Mouse (Mus musculus): ENCODE data around the gene Cdh12. TPM values are rescaled to one million over a fixed set of nuclear protein-coding genes. Genes with fewer than 3 reads are reported as not detected.
"Not testable (repeated sequence)": the region's sequence is repeated elsewhere in the genome, so short reads cannot be mapped to it uniquely, and the experiment has no call there.

The Cdh12 gene
- polyA plus RNA-seq, 1 experiment: not detected

GRCm38 (mm10) chr15:21092824-21093223 lies 643.8 kb downstream of the Cdh12 start:
- H3K79me2 ChIP-seq (ENCODE audit: control insufficient read depth, insufficient read depth): no peaks in the 10 kb centered on the region
- H3K79me3 ChIP-seq (ENCODE audit: low read depth): no peaks in the 10 kb centered on the region
- TF ChIP-seq FOSL1 (IDR thresholded peaks at IDR 0.05; ENCODE audit: insufficient read depth, low read length, poor library complexity, severe bottlenecking) (no peak), MAX (IDR thresholded peaks at IDR 0.05) (no peak)
- H3K27me3 ChIP-seq (ENCODE audit: control insufficient read depth, insufficient read depth, insufficient read length): no peaks in the 10 kb centered on the region
- H3ac ChIP-seq (ENCODE audit: control insufficient read depth, insufficient read length, low read depth): no peak overlapping the region
- no peak overlapping the region for H3K4me3 ChIP-seq (ENCODE audit: insufficient read depth, poor library complexity, severe bottlenecking)
- H3K36me3 ChIP-seq (ENCODE audit: control insufficient read depth, insufficient read depth): no peaks in the 10 kb centered on the region

DNA sequence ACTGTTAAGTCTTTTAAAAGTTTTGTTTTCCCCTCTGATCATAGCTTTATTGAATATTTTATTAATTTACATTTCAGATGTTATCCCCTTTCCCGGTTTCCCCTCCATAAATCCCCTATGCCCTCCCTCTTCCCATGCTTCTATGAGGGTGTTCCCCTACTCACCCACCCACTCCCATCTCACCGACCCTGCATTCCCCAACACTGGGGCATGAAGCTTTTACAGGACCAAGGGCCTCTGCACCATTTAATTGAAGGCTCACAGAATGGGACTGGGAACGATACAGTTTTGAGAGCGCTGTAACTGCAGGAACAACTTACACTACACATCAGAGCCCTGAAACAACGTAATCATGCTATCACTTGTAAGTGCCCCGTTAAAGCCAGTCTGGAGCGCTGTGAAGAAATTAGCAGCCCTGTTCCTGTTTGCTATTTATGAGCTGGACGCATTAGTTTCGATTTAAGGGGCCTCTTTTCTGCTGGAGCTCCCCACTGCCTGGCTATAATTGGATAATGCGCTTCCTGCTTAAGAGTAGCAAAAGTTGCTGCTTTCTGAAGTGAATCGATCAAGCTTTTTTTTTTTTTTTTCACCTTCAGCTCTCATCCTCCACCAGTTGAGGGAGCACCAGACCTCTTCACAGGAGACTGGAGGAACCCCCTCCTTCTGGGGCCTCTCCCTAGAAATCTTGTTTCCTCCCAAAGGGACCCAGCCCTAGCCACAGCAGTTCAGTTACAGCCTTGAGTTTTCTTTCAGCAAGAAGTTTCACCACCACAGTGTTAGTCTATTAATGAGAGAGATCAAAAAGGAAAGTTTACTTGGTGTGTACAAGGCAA lies 660.2 kb downstream of the Cdh12 start:
- H3K36me3 ChIP-seq (ENCODE audit: control insufficient read depth, insufficient read depth): no peaks in the 10 kb centered on the region
- no peaks in the 10 kb centered on the region for H3K79me2 ChIP-seq (ENCODE audit: control insufficient read depth, insufficient read depth)
- no peaks in the 10 kb centered on the region for H3K79me3 ChIP-seq (ENCODE audit: low read depth)
- peak overlapping the region; percentile 18 for H3ac ChIP-seq (ENCODE audit: control insufficient read depth, insufficient read length, low read depth)
- no peak overlapping the region for H3K4me3 ChIP-seq (ENCODE audit: insufficient read depth, poor library complexity, severe bottlenecking)
- TF ChIP-seq MYOD1 (IDR thresholded peaks at IDR 0.05; ENCODE audit: control insufficient read depth, insufficient read length, low read depth): no peak
- no peak for TF ChIP-seq CTCF (IDR thresholded peaks at IDR 0.05; ENCODE audit: control insufficient read depth, insufficient read depth, insufficient read length)
- TF ChIP-seq MAX (IDR thresholded peaks at IDR 0.05): no peak
- TF ChIP-seq FOSL1 (IDR thresholded peaks at IDR 0.05; ENCODE audit: insufficient read depth, low read length, poor library complexity, severe bottlenecking): no peak
- TF ChIP-seq MYOG (IDR thresholded peaks at IDR 0.05; ENCODE audit: control insufficient read depth, extremely low read depth, insufficient read length): no peak
- H3K27me3 ChIP-seq (ENCODE audit: control insufficient read depth, insufficient read depth, insufficient read length): no peaks in the 10 kb centered on the region

GRCm38 (mm10) chr15:21109889-21110500 lies 660.9 kb downstream of the Cdh12 start:
- H3ac ChIP-seq (ENCODE audit: control insufficient read depth, insufficient read length, low read depth): no peak overlapping the region
- TF ChIP-seq MYOD1 (IDR thresholded peaks at IDR 0.05; ENCODE audit: control insufficient read depth, insufficient read length, low read depth) (no peak), CEBPB (IDR thresholded peaks at IDR 0.05; ENCODE audit: low read depth) (no peak)
- no peak overlapping the region for H3K4me3 ChIP-seq (ENCODE audit: insufficient read depth, poor library complexity, severe bottlenecking)
- H3K36me3 ChIP-seq (ENCODE audit: control insufficient read depth, insufficient read depth): no peaks in the 10 kb centered on the region
- no peaks in the 10 kb centered on the region for H3K79me3 ChIP-seq (ENCODE audit: low read depth)
- no peaks in the 10 kb centered on the region for H3K79me2 ChIP-seq (ENCODE audit: control insufficient read depth, insufficient read depth)
- no peaks in the 10 kb centered on the region for H3K27me3 ChIP-seq (ENCODE audit: control insufficient read depth, insufficient read depth, insufficient read length)

- Histone ChIP-seq H3ac (ENCODE audit: control insufficient read depth, insufficient read length, low read depth) (no peak overlapping the region), H3K27me3 (ENCODE audit: control insufficient read depth, insufficient read depth, insufficient read length) (no peaks in the 10 kb centered on the region), H3K79me3 (ENCODE audit: low read depth) (no peaks in the 10 kb centered on the region), H3K36me3 (ENCODE audit: control insufficient read depth, insufficient read depth) (no peaks in the 10 kb centered on the region), H3K4me3 (ENCODE audit: insufficient read depth, poor library complexity, severe bottlenecking) (no peak overlapping the region), H3K79me2 (ENCODE audit: control insufficient read depth, insufficient read depth) (no peaks in the 10 kb centered on the region)
- TF ChIP-seq MAX (IDR thresholded peaks at IDR 0.05) (no peak), CTCF (IDR thresholded peaks at IDR 0.05; ENCODE audit: control insufficient read depth, insufficient read depth, insufficient read length) (no peak), FOSL1 (IDR thresholded peaks at IDR 0.05; ENCODE audit: insufficient read depth, low read length, poor library complexity, severe bottlenecking) (no peak), MYOD1 (IDR thresholded peaks at IDR 0.05; ENCODE audit: control insufficient read depth, insufficient read length, low read depth) (no peak), MYOG (IDR thresholded peaks at IDR 0.05; ENCODE audit: control insufficient read depth, extremely low read depth, insufficient read length) (no peak), USF1 (IDR thresholded peaks at IDR 0.05; ENCODE audit: low read depth) (no peak), CEBPB (IDR thresholded peaks at IDR 0.05; ENCODE audit: low read depth) (no peak)
Measured at GRCm38 (mm10) chr15:21110874-21111603, 662.0 kb downstream of the Cdh12 start.

DNA sequence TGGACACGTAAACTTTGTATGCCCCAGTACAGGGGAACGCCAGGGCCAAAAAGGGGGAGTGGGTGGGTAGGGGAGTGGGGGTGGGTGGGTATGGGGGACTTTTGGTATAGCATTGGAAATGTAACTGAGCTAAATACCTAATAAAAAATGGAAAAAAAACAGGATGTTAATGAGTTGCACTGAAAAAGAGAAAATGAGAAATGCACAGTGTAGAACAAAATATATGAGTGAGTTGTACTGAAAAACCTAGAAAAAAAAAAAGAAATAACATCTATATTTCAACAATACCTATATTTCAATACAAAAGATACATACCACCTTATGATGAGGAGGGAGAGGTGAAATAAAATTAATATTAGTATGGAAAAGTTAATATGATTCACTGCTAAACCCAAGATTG lies 665.7 kb downstream of the Cdh12 start:
- H3K36me3 ChIP-seq (ENCODE audit: control insufficient read depth, insufficient read depth); H3K79me2 ChIP-seq (ENCODE audit: control insufficient read depth, insufficient read depth); H3K4me3 ChIP-seq (ENCODE audit: insufficient read depth, poor library complexity, severe bottlenecking); H3ac ChIP-seq (ENCODE audit: control insufficient read depth, insufficient read length, low read depth); H3K79me3 ChIP-seq (ENCODE audit: low read depth); H3K27me3 ChIP-seq (ENCODE audit: control insufficient read depth, insufficient read depth, insufficient read length): not testable (repeated sequence)

DNA sequence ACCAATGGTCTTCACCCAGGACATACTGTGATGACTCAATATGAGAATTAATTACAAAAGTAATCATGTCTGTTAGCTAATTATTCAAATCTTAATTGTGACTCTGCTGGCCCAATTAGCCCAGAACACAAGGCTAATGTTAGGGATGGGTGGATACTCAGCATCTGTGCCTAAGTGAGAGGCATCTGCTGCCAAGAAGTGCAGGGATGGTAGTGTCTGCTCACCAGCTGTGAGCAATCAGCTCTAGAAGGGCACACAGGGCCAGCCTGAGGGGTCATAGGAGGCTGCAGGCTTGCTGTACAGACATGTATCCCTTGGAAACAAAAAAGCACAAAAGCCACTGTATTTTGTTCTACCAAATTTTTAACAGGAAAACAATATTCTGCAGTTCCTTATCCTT lies 681.6 kb downstream of the Cdh12 start:
- no peaks in the 10 kb centered on the region for H3K79me3 ChIP-seq (ENCODE audit: low read depth)
- no peaks in the 10 kb centered on the region for H3K79me2 ChIP-seq (ENCODE audit: control insufficient read depth, insufficient read depth)
- H3K4me3 ChIP-seq (ENCODE audit: insufficient read depth, poor library complexity, severe bottlenecking): no peak overlapping the region
- no peaks in the 10 kb centered on the region for H3K27me3 ChIP-seq (ENCODE audit: control insufficient read depth, insufficient read depth, insufficient read length)
- TF ChIP-seq CEBPB (IDR thresholded peaks at IDR 0.05; ENCODE audit: low read depth) (no peak), FOSL1 (IDR thresholded peaks at IDR 0.05; ENCODE audit: insufficient read depth, low read length, poor library complexity, severe bottlenecking) (no peak), USF1 (IDR thresholded peaks at IDR 0.05; ENCODE audit: low read depth) (no peak), MYOG (IDR thresholded peaks at IDR 0.05; ENCODE audit: control insufficient read depth, extremely low read depth, insufficient read length) (no peak), CTCF (IDR thresholded peaks at IDR 0.05; ENCODE audit: control insufficient read depth, insufficient read depth, insufficient read length) (no peak), MAX (IDR thresholded peaks at IDR 0.05) (no peak), MYOD1 (IDR thresholded peaks at IDR 0.05; ENCODE audit: control insufficient read depth, insufficient read length, low read depth) (no peak)
- no peaks in the 10 kb centered on the region for H3K36me3 ChIP-seq (ENCODE audit: control insufficient read depth, insufficient read depth)
- no peak overlapping the region for H3ac ChIP-seq (ENCODE audit: control insufficient read depth, insufficient read length, low read depth)

All from C2C12 (cell line).